Mouse (Mus musculus): ENCODE data around the gene Cpsf6. TPM values are rescaled to one million over a fixed set of nuclear protein-coding genes. Genes with fewer than 3 reads are reported as not detected.

Cpsf6 gene
- total and polyA plus RNA-seq, 3 experiments: 177 to 285 (median 244) TPM

- DNase-seq (ENCODE audit: low spot score) (no peak), ATAC-seq (ENCODE audit: extremely low read depth, insufficient number of reproducible peaks, low FRiP score, poor library complexity, severe bottlenecking) (peak; percentile 59; the same call in 1 of the 2 replicates)
Measured at GRCm38 (mm10) chr10:117330521-117330920, 49.3 kb downstream of the Cpsf6 start.

GRCm38 (mm10) chr10:117323782-117324181 lies 56.0 kb downstream of the Cpsf6 start:
- DNase-seq (ENCODE audit: low spot score) (no peak), ATAC-seq (ENCODE audit: extremely low read depth, insufficient number of reproducible peaks, low FRiP score, poor library complexity, severe bottlenecking) (no peak)
- peaks cover 5% of the 10 kb centered on the region; the same call in 1 of the 2 replicates for H3K27me3 ChIP-seq (ENCODE audit: insufficient read depth, low read length)
- H3K4me1 ChIP-seq (ENCODE audit: insufficient read depth, low read depth, low read length): no peaks in the 10 kb centered on the region; the same call in 1 of the 2 replicates
- H3K36me3 ChIP-seq (replicated peaks): no peaks in the 10 kb centered on the region
- H3K4me3 ChIP-seq (ENCODE audit: low read depth, low read length): no peak overlapping the region
- H3K9me3 ChIP-seq (replicated peaks): no peaks in the 10 kb centered on the region
- TF ChIP-seq CTCF (IDR thresholded peaks at IDR 0.05; ENCODE audit: low read depth, low read length) (no peak), GATA1 (IDR thresholded peaks at IDR 0.05; ENCODE audit: borderline replicate concordance, low read length) (no peak), POLR2AphosphoS5 (IDR thresholded peaks at IDR 0.05; ENCODE audit: insufficient replicate concordance, low read depth, low read length) (no peak), TAL1 (conservative IDR thresholded peaks at IDR 0.05; ENCODE audit: low read depth, low read length) (no peak), GATA2 (IDR thresholded peaks at IDR 0.05; ENCODE audit: borderline replicate concordance, low read depth, low read length) (no peak)

More at GRCm38 (mm10) chr10:117330521-117330920, 49.3 kb downstream of the Cpsf6 start:
- Histone ChIP-seq H3K36me3 (replicated peaks) (no peaks in the 10 kb centered on the region), H3K4me3 (ENCODE audit: low read depth, low read length) (no peak overlapping the region), H3K27me3 (ENCODE audit: insufficient read depth, low read length) (no peaks in the 10 kb centered on the region), H3K9me3 (replicated peaks) (no peaks in the 10 kb centered on the region), H3K4me1 (ENCODE audit: insufficient read depth, low read depth, low read length) (peaks cover 4% of the 10 kb centered on the region; the same call in 1 of the 2 replicates)
- 0 out of 2 replicates have a peak, but pooled peaks have one; percentile 7 for TF ChIP-seq CTCF (IDR thresholded peaks at IDR 0.05; ENCODE audit: low read depth, low read length)
- no peak for TF ChIP-seq POLR2AphosphoS5 (IDR thresholded peaks at IDR 0.05; ENCODE audit: insufficient replicate concordance, low read depth, low read length)

- no peak for TF ChIP-seq TAL1 (conservative IDR thresholded peaks at IDR 0.05; ENCODE audit: low read depth, low read length)
- TF ChIP-seq GATA2 (IDR thresholded peaks at IDR 0.05; ENCODE audit: borderline replicate concordance, low read depth, low read length): no peak
- no peak for TF ChIP-seq POLR2AphosphoS5 (IDR thresholded peaks at IDR 0.05; ENCODE audit: insufficient replicate concordance, low read depth, low read length)
- TF ChIP-seq CTCF (IDR thresholded peaks at IDR 0.05; ENCODE audit: low read depth, low read length): no peak
- TF ChIP-seq GATA1 (IDR thresholded peaks at IDR 0.05; ENCODE audit: borderline replicate concordance, low read length): no peak
- no peak for ATAC-seq (ENCODE audit: extremely low read depth, insufficient number of reproducible peaks, low FRiP score, poor library complexity, severe bottlenecking)
- H3K27me3 ChIP-seq (ENCODE audit: insufficient read depth, low read length): peaks cover 9% of the 10 kb centered on the region
- H3K4me1 ChIP-seq (ENCODE audit: insufficient read depth, low read depth, low read length): no peaks in the 10 kb centered on the region; the same call in 1 of the 2 replicates
- no peak for DNase-seq (ENCODE audit: low spot score)
- H3K4me3 ChIP-seq (ENCODE audit: low read depth, low read length): no peak overlapping the region
- H3K36me3 ChIP-seq (replicated peaks): no peaks in the 10 kb centered on the region
- H3K9me3 ChIP-seq (replicated peaks): no peaks in the 10 kb centered on the region
Measured at GRCm38 (mm10) chr10:117322630-117323029, 57.2 kb downstream of the Cpsf6 start.

GRCm38 (mm10) chr10:117320571-117320981 lies 59.2 kb downstream of the Cpsf6 start:
- no peaks in the 10 kb centered on the region for H3K36me3 ChIP-seq (replicated peaks)
- peaks cover 22% of the 10 kb centered on the region for H3K27me3 ChIP-seq (ENCODE audit: insufficient read depth, low read length)
- no peak for DNase-seq (ENCODE audit: low spot score)
- H3K4me3 ChIP-seq (ENCODE audit: low read depth, low read length): no peak overlapping the region
- no peaks in the 10 kb centered on the region; the same call in none of the 2 replicates for H3K4me1 ChIP-seq (ENCODE audit: insufficient read depth, low read depth, low read length)
- no peak for ATAC-seq (ENCODE audit: extremely low read depth, insufficient number of reproducible peaks, low FRiP score, poor library complexity, severe bottlenecking)
- no peaks in the 10 kb centered on the region for H3K9me3 ChIP-seq (replicated peaks)
- TF ChIP-seq CTCF (IDR thresholded peaks at IDR 0.05; ENCODE audit: low read depth, low read length): no peak
- TF ChIP-seq GATA2 (IDR thresholded peaks at IDR 0.05; ENCODE audit: borderline replicate concordance, low read depth, low read length): no peak
- TF ChIP-seq POLR2AphosphoS5 (IDR thresholded peaks at IDR 0.05; ENCODE audit: insufficient replicate concordance, low read depth, low read length): no peak
- TF ChIP-seq GATA1 (IDR thresholded peaks at IDR 0.05; ENCODE audit: borderline replicate concordance, low read length): no peak
- no peak for TF ChIP-seq TAL1 (conservative IDR thresholded peaks at IDR 0.05; ENCODE audit: low read depth, low read length)

GRCm38 (mm10) chr10:117316391-117316790 lies 63.4 kb downstream of the Cpsf6 start:
- Histone ChIP-seq H3K4me3 (ENCODE audit: low read depth, low read length) (no peak overlapping the region), H3K4me1 (ENCODE audit: insufficient read depth, low read depth, low read length) (no peaks in the 10 kb centered on the region; the same call in 1 of the 2 replicates), H3K27me3 (ENCODE audit: insufficient read depth, low read length) (peaks cover 19% of the 10 kb centered on the region), H3K36me3 (replicated peaks) (no peaks in the 10 kb centered on the region), H3K9me3 (replicated peaks) (no peaks in the 10 kb centered on the region)
- DNase-seq (ENCODE audit: low spot score) (no peak), ATAC-seq (ENCODE audit: extremely low read depth, insufficient number of reproducible peaks, low FRiP score, poor library complexity, severe bottlenecking) (no peak)
- TF ChIP-seq TAL1 (conservative IDR thresholded peaks at IDR 0.05; ENCODE audit: low read depth, low read length): no peak
- no peak for TF ChIP-seq CTCF (IDR thresholded peaks at IDR 0.05; ENCODE audit: low read depth, low read length)
- TF ChIP-seq POLR2AphosphoS5 (IDR thresholded peaks at IDR 0.05; ENCODE audit: insufficient replicate concordance, low read depth, low read length): no peak
- no peak for TF ChIP-seq GATA1 (IDR thresholded peaks at IDR 0.05; ENCODE audit: borderline replicate concordance, low read length)
- no peak for TF ChIP-seq GATA2 (IDR thresholded peaks at IDR 0.05; ENCODE audit: borderline replicate concordance, low read depth, low read length)

- TF ChIP-seq TAL1 (conservative IDR thresholded peaks at IDR 0.05; ENCODE audit: low read depth, low read length) (no peak), POLR2AphosphoS5 (IDR thresholded peaks at IDR 0.05; ENCODE audit: insufficient replicate concordance, low read depth, low read length) (no peak), CTCF (IDR thresholded peaks at IDR 0.05; ENCODE audit: low read depth, low read length) (no peak), GATA1 (IDR thresholded peaks at IDR 0.05; ENCODE audit: borderline replicate concordance, low read length) (no peak), GATA2 (IDR thresholded peaks at IDR 0.05; ENCODE audit: borderline replicate concordance, low read depth, low read length) (no peak)
- Histone ChIP-seq H3K27me3 (ENCODE audit: insufficient read depth, low read length) (peaks cover 16% of the 10 kb centered on the region), H3K36me3 (replicated peaks) (no peaks in the 10 kb centered on the region), H3K9me3 (replicated peaks) (no peaks in the 10 kb centered on the region), H3K4me3 (ENCODE audit: low read depth, low read length) (no peak overlapping the region), H3K4me1 (ENCODE audit: insufficient read depth, low read depth, low read length) (no peaks in the 10 kb centered on the region; the same call in 1 of the 2 replicates)
- ATAC-seq (ENCODE audit: extremely low read depth, insufficient number of reproducible peaks, low FRiP score, poor library complexity, severe bottlenecking) (no peak), DNase-seq (ENCODE audit: low spot score) (no peak)
Measured at GRCm38 (mm10) chr10:117313133-117313532, 66.7 kb downstream of the Cpsf6 start.
